Mouse (Mus musculus): Measurements from ENCODE around the gene Svs2.

- TF ChIP-seq POLR2A (IDR thresholded peaks at IDR 0.05; ENCODE audit: low read depth, low read length) (no peak), CTCF (IDR thresholded peaks at IDR 0.05; ENCODE audit: extremely low read depth, insufficient read length, insufficient replicate concordance, low read depth, low read length) (no peak)
Measured at GRCm38 (mm10) chr2:164228361-164229070, 9.8 kb downstream of the Svs2 start.
